Mouse (Mus musculus): ENCODE measurements around the gene Tubb4b.

GRCm38 (mm10) chr2:25233421-25233820, 8.9 kb upstream of the Tubb4b start:
- TF ChIP-seq CTCF (IDR thresholded peaks at IDR 0.05; ENCODE audit: low read depth) (no peak), EP300 (IDR thresholded peaks at IDR 0.05; ENCODE audit: low read depth) (no peak)
